Mouse (Mus musculus): ENCODE results near the gene Dbi. TPM values are rescaled to one million over a fixed set of nuclear protein-coding genes. Genes with fewer than 3 reads are reported as not detected.

Gene Dbi
- polyA plus RNA-seq, 1 experiment from 2014 or later = 681 TPM

- no peak overlapping the region for H3K4me3 ChIP-seq (ENCODE audit: low read depth, low read length)
- DNase-seq (ENCODE audit: low spot score) = no peak
- H3K9me3 ChIP-seq (ENCODE audit: control insufficient read depth, low read length) = no peaks in the 10 kb centered on the region
- no peak overlapping the region for H3K9ac ChIP-seq (ENCODE audit: low read length)
- peaks cover 2% of the 10 kb centered on the region; the same call in 1 of the 2 replicates for H3K4me1 ChIP-seq (ENCODE audit: control insufficient read depth, insufficient read depth, low read length)
- H3K27me3 ChIP-seq (ENCODE audit: control insufficient read depth, insufficient read depth, low read length) = no peaks in the 10 kb centered on the region
- 45% methylated on average over 5 of the region's 5 CpGs for WGBS
- no peak overlapping the region for H3K4me2 ChIP-seq (ENCODE audit: low read depth, severe bottlenecking)
- H3K36me3 ChIP-seq (ENCODE audit: control insufficient read depth, insufficient read depth, low read length) = no peaks in the 10 kb centered on the region
- ATAC-seq (ENCODE audit: insufficient number of reproducible peaks, low FRiP score, low TSS enrichment, low read depth) = no peak
- H3K27ac ChIP-seq (replicated peaks; ENCODE audit: low read depth, low read length) = no peak overlapping the region
Measured at GRCm38 (mm10) chr1:120083921-120084517, 36.9 kb downstream of the Dbi start.

- DNase-seq (ENCODE audit: low spot score) (no peak), ATAC-seq (ENCODE audit: insufficient number of reproducible peaks, low FRiP score, low TSS enrichment, low read depth) (no peak)
- Histone ChIP-seq H3K9ac (ENCODE audit: low read length) (no peak overlapping the region), H3K4me1 (ENCODE audit: control insufficient read depth, insufficient read depth, low read length) (peaks cover 2% of the 10 kb centered on the region; the same call in 1 of the 2 replicates), H3K27me3 (ENCODE audit: control insufficient read depth, insufficient read depth, low read length) (no peaks in the 10 kb centered on the region), H3K27ac (replicated peaks; ENCODE audit: low read depth, low read length) (no peak overlapping the region), H3K9me3 (ENCODE audit: control insufficient read depth, low read length) (no peaks in the 10 kb centered on the region), H3K36me3 (ENCODE audit: control insufficient read depth, insufficient read depth, low read length) (no peaks in the 10 kb centered on the region), H3K4me2 (ENCODE audit: low read depth, severe bottlenecking) (no peak overlapping the region), H3K4me3 (ENCODE audit: low read depth, low read length) (no peak overlapping the region)
- 29% methylated on average over 7 of the region's 7 CpGs for WGBS
Measured at GRCm38 (mm10) chr1:120082957-120083585, 37.8 kb downstream of the Dbi start.

DNA sequence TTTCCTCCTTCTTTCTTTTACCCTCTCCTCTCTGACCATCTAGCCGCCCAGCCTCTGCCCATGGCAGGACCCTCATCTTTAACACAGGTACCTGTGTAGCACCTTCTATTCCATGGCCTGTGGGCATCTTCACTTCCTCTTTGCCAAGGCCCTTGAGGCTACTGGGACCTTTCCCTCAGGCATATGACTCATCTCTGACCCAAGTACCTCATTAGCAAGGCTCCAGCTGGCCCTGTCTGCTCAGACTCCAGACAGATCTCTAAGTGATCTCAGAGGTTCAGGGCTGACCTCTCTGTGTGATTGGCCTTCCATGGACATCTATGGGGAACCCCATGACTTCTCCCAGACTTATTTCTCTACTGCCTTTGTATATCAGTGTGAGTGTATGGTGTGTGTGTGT is 40.2 kb downstream of the Dbi start:
- H3K4me3 ChIP-seq (ENCODE audit: low read depth, low read length) = no peak overlapping the region
- no peak overlapping the region for H3K27ac ChIP-seq (replicated peaks; ENCODE audit: low read depth, low read length)
- 90% methylated on average over 1 of the region's 1 CpGs for WGBS
- H3K9me3 ChIP-seq (ENCODE audit: control insufficient read depth, low read length) = no peaks in the 10 kb centered on the region
- ATAC-seq (ENCODE audit: insufficient number of reproducible peaks, low FRiP score, low TSS enrichment, low read depth) (no peak), DNase-seq (ENCODE audit: low spot score) (no peak)
- H3K4me1 ChIP-seq (ENCODE audit: control insufficient read depth, insufficient read depth, low read length) = peaks cover 2% of the 10 kb centered on the region; the same call in 1 of the 2 replicates
- no peak overlapping the region for H3K4me2 ChIP-seq (ENCODE audit: low read depth, severe bottlenecking)
- H3K9ac ChIP-seq (ENCODE audit: low read length) = no peak overlapping the region
- no peaks in the 10 kb centered on the region for H3K27me3 ChIP-seq (ENCODE audit: control insufficient read depth, insufficient read depth, low read length)
- H3K36me3 ChIP-seq (ENCODE audit: control insufficient read depth, insufficient read depth, low read length) = no peaks in the 10 kb centered on the region

DNA sequence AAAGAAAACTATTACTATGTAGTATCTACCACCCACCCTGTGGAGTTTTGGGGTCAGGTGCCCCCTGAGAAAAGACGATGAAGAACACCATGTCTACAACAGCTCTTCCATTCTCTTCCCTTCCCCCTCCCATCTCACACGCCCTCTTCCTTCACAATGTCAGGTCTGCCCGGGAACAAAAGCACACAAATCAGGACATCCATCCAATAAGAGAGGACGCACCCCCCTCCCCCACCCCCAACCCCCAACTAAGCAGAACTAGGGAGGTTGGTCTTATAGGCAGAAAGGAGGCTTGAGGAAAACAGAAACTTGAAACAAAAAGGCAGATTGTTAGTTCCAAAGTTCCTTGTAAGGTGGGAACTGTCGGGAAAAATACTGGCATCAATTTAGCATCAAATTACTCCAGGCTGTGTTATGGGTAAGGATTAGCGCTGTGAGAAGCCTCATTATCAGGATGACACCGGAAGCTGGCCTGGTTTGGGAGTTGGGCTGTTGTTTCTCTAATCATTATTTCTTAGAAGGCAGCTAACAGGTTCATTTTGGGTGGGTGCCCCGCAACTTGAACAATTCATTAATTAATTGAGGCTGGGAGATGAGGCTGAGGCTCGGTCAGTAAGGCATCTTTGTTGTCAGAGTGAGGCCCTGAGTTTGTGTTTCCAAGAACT is 43.0 kb downstream of the Dbi start:
- peaks cover 2% of the 10 kb centered on the region; the same call in 1 of the 2 replicates for H3K27me3 ChIP-seq (ENCODE audit: control insufficient read depth, insufficient read depth, low read length)
- DNase-seq (ENCODE audit: low spot score) (no peak), ATAC-seq (ENCODE audit: insufficient number of reproducible peaks, low FRiP score, low TSS enrichment, low read depth) (no peak)
- no peaks in the 10 kb centered on the region for H3K9me3 ChIP-seq (ENCODE audit: control insufficient read depth, low read length)
- H3K9ac ChIP-seq (ENCODE audit: low read length) = no peak overlapping the region
- H3K4me3 ChIP-seq (ENCODE audit: low read depth, low read length) = no peak overlapping the region
- 20% methylated on average over 9 of the region's 9 CpGs for WGBS
- H3K27ac ChIP-seq (replicated peaks; ENCODE audit: low read depth, low read length) = no peak overlapping the region
- no peak overlapping the region for H3K4me2 ChIP-seq (ENCODE audit: low read depth, severe bottlenecking)
- 0 out of 2 replicates have a peak, but pooled peaks cover 5% of the 10 kb centered on the region for H3K4me1 ChIP-seq (ENCODE audit: control insufficient read depth, insufficient read depth, low read length)
- H3K36me3 ChIP-seq (ENCODE audit: control insufficient read depth, insufficient read depth, low read length) = no peaks in the 10 kb centered on the region

- WGBS = 80% methylated on average over 5 of the region's 5 CpGs
- DNase-seq (ENCODE audit: low spot score) (no peak), ATAC-seq (ENCODE audit: insufficient number of reproducible peaks, low FRiP score, low TSS enrichment, low read depth) (no peak)
- Histone ChIP-seq H3K9me3 (ENCODE audit: control insufficient read depth, low read length) (no peaks in the 10 kb centered on the region), H3K9ac (ENCODE audit: low read length) (no peak overlapping the region), H3K27me3 (ENCODE audit: control insufficient read depth, insufficient read depth, low read length) (peaks cover 2% of the 10 kb centered on the region; the same call in 1 of the 2 replicates), H3K4me1 (ENCODE audit: control insufficient read depth, insufficient read depth, low read length) (0 out of 2 replicates have a peak, but pooled peaks cover 5% of the 10 kb centered on the region), H3K4me3 (ENCODE audit: low read depth, low read length) (no peak overlapping the region), H3K27ac (replicated peaks; ENCODE audit: low read depth, low read length) (no peak overlapping the region), H3K36me3 (ENCODE audit: control insufficient read depth, insufficient read depth, low read length) (no peaks in the 10 kb centered on the region), H3K4me2 (ENCODE audit: low read depth, severe bottlenecking) (no peak overlapping the region)
Measured at GRCm38 (mm10) chr1:120075507-120075906, 45.4 kb downstream of the Dbi start.

DNA sequence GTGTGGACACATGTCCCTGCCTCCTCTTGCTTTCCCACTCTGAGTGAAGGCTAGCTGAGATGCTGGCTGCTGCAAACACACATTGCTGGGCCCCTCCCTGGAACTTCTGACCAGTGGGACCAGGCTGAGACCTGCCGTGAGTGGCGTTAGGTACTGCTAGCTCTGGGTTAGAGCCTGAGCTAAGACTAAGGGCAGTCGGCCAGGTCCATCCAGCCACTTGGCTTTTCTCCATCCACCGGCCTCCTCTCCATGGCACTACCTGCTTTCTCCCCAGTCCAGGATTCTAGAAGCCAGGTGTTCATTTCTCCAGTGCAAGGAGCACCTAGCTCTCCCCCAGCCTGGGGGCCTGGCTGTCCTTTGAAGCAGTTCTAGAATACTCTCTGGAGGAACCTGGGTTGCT is 45.9 kb downstream of the Dbi start:
- 0 out of 2 replicates have a peak, but pooled peaks cover 5% of the 10 kb centered on the region for H3K4me1 ChIP-seq (ENCODE audit: control insufficient read depth, insufficient read depth, low read length)
- no peak overlapping the region for H3K4me3 ChIP-seq (ENCODE audit: low read depth, low read length)
- H3K9me3 ChIP-seq (ENCODE audit: control insufficient read depth, low read length) = no peaks in the 10 kb centered on the region
- DNase-seq (ENCODE audit: low spot score) (no peak), ATAC-seq (ENCODE audit: insufficient number of reproducible peaks, low FRiP score, low TSS enrichment, low read depth) (no peak)
- WGBS = 73% methylated on average over 4 of the region's 4 CpGs
- no peaks in the 10 kb centered on the region for H3K36me3 ChIP-seq (ENCODE audit: control insufficient read depth, insufficient read depth, low read length)
- H3K27ac ChIP-seq (replicated peaks; ENCODE audit: low read depth, low read length) = no peak overlapping the region
- H3K9ac ChIP-seq (ENCODE audit: low read length) = no peak overlapping the region
- peaks cover 2% of the 10 kb centered on the region; the same call in 1 of the 2 replicates for H3K27me3 ChIP-seq (ENCODE audit: control insufficient read depth, insufficient read depth, low read length)
- no peak overlapping the region for H3K4me2 ChIP-seq (ENCODE audit: low read depth, severe bottlenecking)

- 27% methylated on average over 4 of the region's 4 CpGs for WGBS
Measured at GRCm38 (mm10) chr1:120074307-120074702, 46.6 kb downstream of the Dbi start.

GRCm38 (mm10) chr1:120073519-120074306 is 47.2 kb downstream of the Dbi start, which contains the start of gene Tmem37:
Gene Tmem37, minus strand, starts transcription at chr1:120074074.
- ATAC-seq (ENCODE audit: insufficient number of reproducible peaks, low FRiP score, low TSS enrichment, low read depth) = peak; percentile 83
- no peaks in the 10 kb centered on the region for H3K9me3 ChIP-seq (ENCODE audit: control insufficient read depth, low read length)
- 0 out of 2 replicates have a peak within 1 kb of the TSS, but pooled peaks have one; percentile 37 for H3K9ac ChIP-seq (ENCODE audit: low read length)
- peak; percentile 86 for DNase-seq (ENCODE audit: low spot score)
- H3K4me1 ChIP-seq (ENCODE audit: control insufficient read depth, insufficient read depth, low read length) = 0 out of 2 replicates have a peak, but pooled peaks cover 5% of the 10 kb centered on the region
- peak within 1 kb of the TSS; percentile 25 for H3K4me3 ChIP-seq (ENCODE audit: low read depth, low read length)
- H3K36me3 ChIP-seq (ENCODE audit: control insufficient read depth, insufficient read depth, low read length) = no peaks in the 10 kb centered on the region
- H3K27me3 ChIP-seq (ENCODE audit: control insufficient read depth, insufficient read depth, low read length) = peaks cover 2% of the 10 kb centered on the region; the same call in 1 of the 2 replicates
- H3K27ac ChIP-seq (replicated peaks; ENCODE audit: low read depth, low read length) = no peak within 1 kb of the TSS
- H3K4me2 ChIP-seq (ENCODE audit: low read depth, severe bottlenecking) = peak within 1 kb of the TSS; percentile 71
- WGBS = 2% methylated on average over 40 of the region's 40 CpGs

More at GRCm38 (mm10) chr1:120074307-120074702, 46.6 kb downstream of the Dbi start:
- H3K36me3 ChIP-seq (ENCODE audit: control insufficient read depth, insufficient read depth, low read length) = no peaks in the 10 kb centered on the region
- DNase-seq (ENCODE audit: low spot score) (no peak), ATAC-seq (ENCODE audit: insufficient number of reproducible peaks, low FRiP score, low TSS enrichment, low read depth) (no peak)
- peaks cover 2% of the 10 kb centered on the region; the same call in 1 of the 2 replicates for H3K27me3 ChIP-seq (ENCODE audit: control insufficient read depth, insufficient read depth, low read length)
- H3K4me1 ChIP-seq (ENCODE audit: control insufficient read depth, insufficient read depth, low read length) = 0 out of 2 replicates have a peak, but pooled peaks cover 5% of the 10 kb centered on the region
- H3K4me3 ChIP-seq (ENCODE audit: low read depth, low read length) = no peak overlapping the region
- H3K9ac ChIP-seq (ENCODE audit: low read length) = no peak overlapping the region
- no peak overlapping the region for H3K27ac ChIP-seq (replicated peaks; ENCODE audit: low read depth, low read length)
- H3K9me3 ChIP-seq (ENCODE audit: control insufficient read depth, low read length) = no peaks in the 10 kb centered on the region
- H3K4me2 ChIP-seq (ENCODE audit: low read depth, severe bottlenecking) = peak overlapping the region; percentile 71

Data from limb, embryonic 11.5 days (tissue).